Mouse (Mus musculus) embryonic facial prominence, embryonic 14.5 days (tissue): ENCODE results near the gene Frs2. TPM values are rescaled to one million over a fixed set of nuclear protein-coding genes. Genes with fewer than 3 reads are reported as not detected.
A peak's percentile ranks its signal among the peaks of the same experiment; 100 is the strongest.

Experiments used
- ATAC-seq: fragments of 200-750 bp; cut with Nextera tagmentation; 2 replicates; pipeline ENCODE4 v1.8.0; 2017; ENCODE audit warnings: low read depth, moderate number of reproducible peaks, moderate TSS enrichment
- DNase-seq: peaks from one replicate; pipeline ENCODE4 v3.0.0-alpha.2; 2015; ENCODE audit warnings: low spot score
- H3K27ac ChIP-seq: fragments of 300-500 bp; sonication (generic); replicated peaks from 2 replicates; pipeline ENCODE4 v1.5.1; 2014; ENCODE audit warnings: low read depth, mild to moderate bottlenecking, low read length, moderate library complexity
- H3K27me3 ChIP-seq: fragments of 300-500 bp; sonication (generic); replicated peaks from 2 replicates; pipeline ENCODE4 v1.6.1; 2014; ENCODE audit warnings: low read length; ENCODE audit not compliant: control insufficient read depth, insufficient read depth
- H3K36me3 ChIP-seq: fragments of 300-500 bp; sonication (generic); 2 replicates; pipeline ENCODE4 v1.6.1; 2014; ENCODE audit warnings: low read length, mixed read lengths; ENCODE audit not compliant: control insufficient read depth, insufficient read depth
- H3K4me1 ChIP-seq: fragments of 300-500 bp; sonication (generic); 2 replicates; pipeline ENCODE4 v1.6.1; 2014; ENCODE audit warnings: antibody characterized with exemption, low read length; ENCODE audit not compliant: control insufficient read depth, insufficient read depth
- H3K4me2 ChIP-seq: fragments of 300-500 bp; sonication (generic); 2 replicates; pipeline ENCODE4 v1.6.1; 2014; ENCODE audit warnings: low read depth, mild to moderate bottlenecking, low read length, moderate library complexity, mixed read lengths
- H3K4me3 ChIP-seq: fragments of 300-500 bp; sonication (generic); 2 replicates; pipeline ENCODE4 v1.5.1; 2014; ENCODE audit warnings: low read depth, mild to moderate bottlenecking, low read length
- H3K9ac ChIP-seq: fragments of 300-500 bp; sonication (generic); 2 replicates; pipeline ENCODE4 v1.6.1; 2014; ENCODE audit warnings: low read depth, mild to moderate bottlenecking, low read length, moderate library complexity, mixed read lengths
- H3K9me3 ChIP-seq: fragments of 300-500 bp; sonication (generic); 2 replicates; pipeline ENCODE4 v1.6.1; 2016; ENCODE audit warnings: low read length; ENCODE audit not compliant: control insufficient read depth
- WGBS: fragments of 180-500 bp; shearing (Covaris S2); extraction: QIAGEN DNeasy Blood & Tissue Kit; methylation state at CpG from one replicate; pipeline ENCODE4 v1.1.7; 2014; 5-methylcytosine and 5-hydroxymethylcytosine counted together
- polyA plus RNA-seq: library from polyadenylated mRNA; unstranded; fragments of >200 nt; fragmentation: Nextera tagmentation; extraction: Ambion mirVana; gene quantifications from 2 replicates; pipeline ENCODE4 v1.2.1, GENCODE M21; 2014

Gene Frs2
- polyA plus RNA-seq, 1 experiment from 2014 or later = 22.6 TPM

GRCm38 (mm10) chr10:117106244-117106643 lies 42.1 kb downstream of the Frs2 start:
- Histone ChIP-seq H3K4me1 (peaks cover 4% of the 10 kb centered on the region; the same call in 1 of the 2 replicates), H3K27me3 (no peaks in the 10 kb centered on the region), H3K9me3 (no peaks in the 10 kb centered on the region), H3K27ac (no peak overlapping the region), H3K36me3 (no peaks in the 10 kb centered on the region), H3K9ac (no peak overlapping the region), H3K4me2 (no peak overlapping the region), H3K4me3 (no peak overlapping the region)
- no peak for DNase-seq
- 25% methylated on average over 4 of the region's 4 CpGs for WGBS
- no peak for ATAC-seq

- ATAC-seq (no peak), DNase-seq (no peak)
- H3K9me3 ChIP-seq = no peaks in the 10 kb centered on the region
- no peak overlapping the region for H3K9ac ChIP-seq
- peaks cover 4% of the 10 kb centered on the region; the same call in 1 of the 2 replicates for H3K4me1 ChIP-seq
- WGBS = 64% methylated on average over 4 of the region's 4 CpGs
- H3K27ac ChIP-seq = no peak overlapping the region
- no peaks in the 10 kb centered on the region for H3K27me3 ChIP-seq
- H3K36me3 ChIP-seq = no peaks in the 10 kb centered on the region
- no peak overlapping the region for H3K4me2 ChIP-seq
- no peak overlapping the region for H3K4me3 ChIP-seq
Measured at GRCm38 (mm10) chr10:117105015-117105414, 43.3 kb downstream of the Frs2 start.

- ATAC-seq = no peak
- no peak overlapping the region for H3K4me2 ChIP-seq
- no peaks in the 10 kb centered on the region for H3K27me3 ChIP-seq
- H3K9ac ChIP-seq = no peak overlapping the region
- no peak for DNase-seq
- no peaks in the 10 kb centered on the region for H3K36me3 ChIP-seq
- H3K27ac ChIP-seq = no peak overlapping the region
- H3K9me3 ChIP-seq = no peaks in the 10 kb centered on the region
- H3K4me3 ChIP-seq = no peak overlapping the region
- H3K4me1 ChIP-seq = peaks cover 4% of the 10 kb centered on the region; the same call in 1 of the 2 replicates
Measured at GRCm38 (mm10) chr10:117103854-117104598, 44.3 kb downstream of the Frs2 start.

- DNase-seq (no peak), ATAC-seq (no peak)
- H3K9me3 ChIP-seq = no peaks in the 10 kb centered on the region
- no peak overlapping the region for H3K4me3 ChIP-seq
- H3K27ac ChIP-seq = no peak overlapping the region
- WGBS = 76% methylated on average over 5 of the region's 5 CpGs
- no peak overlapping the region for H3K4me2 ChIP-seq
- no peak overlapping the region for H3K9ac ChIP-seq
- no peaks in the 10 kb centered on the region for H3K4me1 ChIP-seq
- peaks cover 6% of the 10 kb centered on the region; the same call in 1 of the 2 replicates for H3K36me3 ChIP-seq
- no peaks in the 10 kb centered on the region for H3K27me3 ChIP-seq
Measured at GRCm38 (mm10) chr10:117100175-117100574, 48.2 kb downstream of the Frs2 start.

- WGBS = 82% methylated on average over 2 of the region's 2 CpGs
- Histone ChIP-seq H3K4me1 (no peaks in the 10 kb centered on the region), H3K36me3 (peaks cover 6% of the 10 kb centered on the region; the same call in 1 of the 2 replicates), H3K27me3 (no peaks in the 10 kb centered on the region), H3K27ac (no peak overlapping the region), H3K9ac (no peak overlapping the region), H3K9me3 (no peaks in the 10 kb centered on the region), H3K4me2 (no peak overlapping the region), H3K4me3 (no peak overlapping the region)
- DNase-seq (no peak), ATAC-seq (no peak)
Measured at GRCm38 (mm10) chr10:117097116-117097698, 51.1 kb downstream of the Frs2 start.

- no peak overlapping the region for H3K4me2 ChIP-seq
- no peak for DNase-seq
- 83% methylated on average over 6 of the region's 6 CpGs for WGBS
- H3K4me1 ChIP-seq = no peaks in the 10 kb centered on the region
- no peak overlapping the region for H3K27ac ChIP-seq
- H3K27me3 ChIP-seq = no peaks in the 10 kb centered on the region
- H3K36me3 ChIP-seq = peaks cover 6% of the 10 kb centered on the region; the same call in 1 of the 2 replicates
- H3K9ac ChIP-seq = no peak overlapping the region
- ATAC-seq = no peak
- no peaks in the 10 kb centered on the region for H3K9me3 ChIP-seq
- H3K4me3 ChIP-seq = no peak overlapping the region
Measured at GRCm38 (mm10) chr10:117096096-117096495, 52.2 kb downstream of the Frs2 start.

GRCm38 (mm10) chr10:117094504-117095329 lies 53.6 kb downstream of the Frs2 start:
- no peak overlapping the region for H3K27ac ChIP-seq
- ATAC-seq (peak; percentile 82; the same call in 1 of the 2 replicates), DNase-seq (peak; percentile 72)
- no peak overlapping the region for H3K9ac ChIP-seq
- H3K4me3 ChIP-seq = no peak overlapping the region
- H3K27me3 ChIP-seq = no peaks in the 10 kb centered on the region
- H3K36me3 ChIP-seq = peaks cover 6% of the 10 kb centered on the region; the same call in 1 of the 2 replicates
- no peaks in the 10 kb centered on the region for H3K4me1 ChIP-seq
- 69% methylated on average over 15 of the region's 15 CpGs for WGBS
- H3K9me3 ChIP-seq = no peaks in the 10 kb centered on the region
- no peak overlapping the region for H3K4me2 ChIP-seq

GRCm38 (mm10) chr10:117089628-117090027 lies 58.7 kb downstream of the Frs2 start:
- no peak for ATAC-seq
- Histone ChIP-seq H3K27ac (no peak overlapping the region), H3K36me3 (peaks cover 14% of the 10 kb centered on the region; the same call in 1 of the 2 replicates), H3K27me3 (no peaks in the 10 kb centered on the region), H3K9me3 (no peaks in the 10 kb centered on the region), H3K9ac (no peak overlapping the region), H3K4me2 (no peak overlapping the region), H3K4me1 (no peaks in the 10 kb centered on the region), H3K4me3 (no peak overlapping the region)
- 49% methylated on average over 4 of the region's 4 CpGs for WGBS
- DNase-seq = peak; percentile 22
